Mouse (Mus musculus): ENCODE data around the gene Srprb. TPM values are rescaled to one million over a fixed set of nuclear protein-coding genes. Genes with fewer than 3 reads are reported as not detected.

Srprb gene
- polyA plus RNA-seq, 1 experiment from 2014 or later: 49.5 TPM

Other genes with a start within 250 kb of the Srprb start
- gene Slco2a1, start 213.4 kb downstream of the Srprb start, polyA plus RNA-seq (2016; fragmentation: Nextera tagmentation; extraction: Ambion mirVana): 1.1 and 1.7 TPM in 2 replicates
- 58.0 and 62.5 TPM in 2 replicates for gene Rab6b, start 90.3 kb downstream of the Srprb start, polyA plus RNA-seq (2016; fragmentation: Nextera tagmentation; extraction: Ambion mirVana)
- gene Gm20425, start 28.2 kb upstream of the Srprb start, polyA plus RNA-seq (2016; fragmentation: Nextera tagmentation; extraction: Ambion mirVana): 3.8 and 6.1 TPM in 2 replicates
- gene Trf, start 28.3 kb upstream of the Srprb start, polyA plus RNA-seq (2016; fragmentation: Nextera tagmentation; extraction: Ambion mirVana): 18.5 and 20.0 TPM in 2 replicates
- 3.4 and 3.5 TPM in 2 replicates for gene 1300017J02Rik, start 102.9 kb upstream of the Srprb start, polyA plus RNA-seq (2016; fragmentation: Nextera tagmentation; extraction: Ambion mirVana)
- gene Topbp1, start 103.1 kb upstream of the Srprb start, polyA plus RNA-seq (2016; fragmentation: Nextera tagmentation; extraction: Ambion mirVana): 56.2 and 59.1 TPM in 2 replicates
- gene Cdv3, start 163.7 kb upstream of the Srprb start, polyA plus RNA-seq (2016; fragmentation: Nextera tagmentation; extraction: Ambion mirVana): 101 and 110 TPM in 2 replicates